Mouse (Mus musculus): ENCODE results near the gene Herc6.

DNA sequence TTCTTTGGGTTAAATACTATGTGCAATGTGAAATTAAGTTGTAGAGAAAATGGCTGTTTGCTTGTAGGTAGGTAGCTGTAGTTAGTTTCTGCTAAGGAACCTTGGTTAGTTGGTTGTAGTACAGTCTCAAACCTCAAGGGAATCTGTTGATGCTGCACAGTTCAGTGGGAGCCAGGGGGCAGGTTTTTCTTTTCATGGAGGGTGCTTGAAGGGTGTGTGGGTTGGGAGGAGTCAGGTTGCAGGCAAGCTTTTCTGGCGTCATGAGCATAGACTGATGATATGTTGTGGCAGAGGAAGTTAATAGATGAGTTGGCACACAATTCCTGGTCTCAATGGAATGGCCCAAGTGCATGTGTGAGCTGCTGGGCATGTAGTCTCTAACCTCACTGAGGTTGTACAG is 130.9 kb downstream of the Herc6 start:
- TF ChIP-seq CTCF (IDR thresholded peaks at IDR 0.05; ENCODE audit: low read depth) (peak; percentile 32), EP300 (IDR thresholded peaks at IDR 0.05; ENCODE audit: low read depth) (no peak)

Data from liver, postnatal 0 days (tissue).